Mouse (Mus musculus) spleen, postnatal 4 days (tissue): ENCODE results near the gene Sys1.

ENCODE experiments used
- DNase-seq, 2 experiments: peaks; one replicate each; pipeline ENCODE4 v3.0.0; 2022; ENCODE audit warnings: low spot score in 2 of 2

Gene Sys1

GRCm38 (mm10) chr2:164434681-164435080 lies 22.1 kb upstream of the Sys1 start:
- DNase-seq = no peak

- no peak for DNase-seq
These were observed 21.3 kb upstream of the Sys1 start for GRCm38 (mm10) chr2:164435216-164436090.

- no peak for DNase-seq
These were observed 20.4 kb upstream of the Sys1 start for GRCm38 (mm10) chr2:164436215-164436913.

DNA sequence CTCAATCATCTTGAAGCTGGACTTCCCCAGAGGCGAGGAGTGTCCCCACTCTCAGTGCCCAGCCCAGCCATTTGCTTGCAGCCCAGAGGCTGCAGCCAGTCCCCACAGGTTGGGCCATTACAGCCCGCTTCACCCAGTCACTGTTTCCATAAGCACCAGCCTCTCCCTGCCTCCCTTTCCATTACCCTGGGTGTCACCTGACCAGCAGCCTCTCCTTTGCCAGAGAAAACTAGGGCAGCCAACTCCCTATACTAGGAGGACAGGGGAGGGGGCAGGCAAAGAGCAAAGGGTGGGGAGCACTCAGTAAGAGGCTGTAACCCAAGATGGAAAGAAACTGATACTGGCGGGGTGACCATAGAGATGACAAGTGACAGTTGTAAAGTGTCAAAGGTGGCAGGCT lies 19.8 kb upstream of the Sys1 start:
- DNase-seq = no peak

DNA sequence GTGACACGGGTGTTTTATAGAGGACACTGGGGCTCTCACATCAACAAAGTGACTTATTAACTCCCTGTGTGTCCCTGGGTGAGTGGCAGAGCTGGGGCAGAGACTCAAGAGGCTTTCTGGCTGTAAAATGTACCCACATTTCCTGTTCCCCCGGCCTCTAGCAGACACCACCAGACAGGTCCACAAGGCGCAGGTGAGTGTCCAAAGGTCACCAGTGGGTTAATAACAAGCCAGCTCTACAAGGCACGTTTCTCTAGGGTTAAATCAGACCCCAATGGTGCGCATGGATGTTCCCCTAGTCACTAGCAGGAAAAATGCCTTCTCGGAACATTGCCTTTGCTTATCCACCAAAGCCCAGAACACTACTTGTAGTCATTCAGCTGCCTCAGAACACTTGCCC lies 19.1 kb upstream of the Sys1 start:
- DNase-seq = no peak

DNA sequence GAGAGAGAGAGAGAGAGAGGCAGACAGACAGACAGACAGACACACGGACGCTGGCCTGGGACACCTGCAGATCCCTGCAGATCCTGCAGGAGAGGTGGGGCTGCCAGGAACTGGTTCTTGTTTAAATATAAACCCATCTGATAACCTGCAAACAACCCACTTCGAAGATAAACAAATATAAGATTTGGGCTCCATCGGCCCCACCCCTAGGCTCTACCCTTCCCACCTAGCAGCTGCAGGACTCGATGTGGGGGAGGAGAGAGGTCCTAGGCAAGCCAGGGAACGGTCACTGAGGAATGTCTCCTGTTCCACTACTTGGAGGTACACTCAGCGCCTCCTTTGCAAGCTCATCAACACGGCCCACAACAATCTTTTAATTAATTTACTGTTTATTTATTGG lies 18.5 kb upstream of the Sys1 start:
- no peak for DNase-seq

- DNase-seq = no peak
These were observed 17.8 kb upstream of the Sys1 start for GRCm38 (mm10) chr2:164439001-164439421.

- DNase-seq = no peak
These were observed 16.4 kb upstream of the Sys1 start for GRCm38 (mm10) chr2:164440314-164440713.

DNA sequence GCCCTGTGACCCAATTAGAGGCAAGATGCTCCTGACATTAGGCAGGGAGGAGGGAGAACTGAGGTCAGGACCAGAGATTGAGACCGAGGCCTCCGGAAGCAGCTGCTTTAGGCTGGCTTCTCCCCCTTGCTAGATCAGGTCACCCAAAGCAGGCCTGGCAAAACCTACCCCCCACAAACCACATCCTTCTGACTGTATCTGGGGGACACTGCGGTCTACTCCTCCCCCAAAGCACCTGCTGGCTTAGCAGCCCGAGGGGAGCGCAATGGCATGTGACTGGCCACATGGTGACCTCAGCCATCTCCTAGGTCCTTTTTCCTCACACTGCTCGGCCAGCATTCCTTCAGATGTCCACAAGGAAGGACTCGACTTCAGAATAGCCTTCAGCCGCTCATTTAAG lies 15.6 kb upstream of the Sys1 start:
- peak; percentile 55 to 73 for DNase-seq

DNA sequence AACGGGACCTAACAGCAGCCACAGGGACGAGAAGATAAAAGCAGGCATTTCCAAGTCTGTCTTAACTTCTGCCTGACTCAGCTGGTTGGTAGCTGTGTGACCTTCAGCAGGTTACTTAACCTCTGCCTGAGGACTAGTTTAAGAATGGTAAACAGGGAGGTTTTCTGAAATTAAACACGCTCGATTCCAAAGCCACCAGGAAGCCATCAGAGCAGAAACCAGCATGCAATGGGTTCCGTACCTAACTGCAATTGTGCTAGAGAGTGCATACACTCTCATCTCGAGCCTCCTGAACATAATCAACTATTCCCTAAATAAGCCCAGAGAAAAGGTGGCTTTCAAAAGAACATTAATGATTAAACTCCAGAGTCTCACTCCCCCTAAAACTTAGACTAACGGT lies 15.0 kb upstream of the Sys1 start:
- no peak for DNase-seq

GRCm38 (mm10) chr2:164442315-164443050 lies 14.3 kb upstream of the Sys1 start:
- no peak for DNase-seq

DNA sequence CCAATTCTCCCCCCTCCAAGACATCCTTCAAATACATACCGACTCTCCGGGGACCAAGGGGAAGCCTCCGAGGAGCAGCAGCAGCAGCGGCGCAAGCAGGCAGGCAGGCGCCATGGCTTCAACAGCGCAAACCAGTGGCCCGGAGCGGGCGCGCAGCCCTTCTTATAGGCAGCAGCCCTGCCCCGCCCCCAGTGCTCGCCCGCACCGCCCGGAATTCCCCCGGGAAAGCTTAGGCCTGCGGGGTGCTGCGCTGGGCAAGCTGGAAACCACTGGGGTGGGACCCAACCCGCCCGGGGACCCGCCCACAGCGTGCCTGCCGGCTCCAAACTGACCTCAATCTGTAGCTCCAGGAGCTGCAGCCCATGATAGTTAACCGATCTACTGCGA lies 13.7 kb upstream of the Sys1 start:
- DNase-seq = peak; percentile 69 to 87

GRCm38 (mm10) chr2:164443460-164444000 lies 13.2 kb upstream of the Sys1 start, which contains the start of gene Sdc4:
TSS of gene Sdc4 (minus strand) at chr2:164443887.
- no peak for DNase-seq

DNA sequence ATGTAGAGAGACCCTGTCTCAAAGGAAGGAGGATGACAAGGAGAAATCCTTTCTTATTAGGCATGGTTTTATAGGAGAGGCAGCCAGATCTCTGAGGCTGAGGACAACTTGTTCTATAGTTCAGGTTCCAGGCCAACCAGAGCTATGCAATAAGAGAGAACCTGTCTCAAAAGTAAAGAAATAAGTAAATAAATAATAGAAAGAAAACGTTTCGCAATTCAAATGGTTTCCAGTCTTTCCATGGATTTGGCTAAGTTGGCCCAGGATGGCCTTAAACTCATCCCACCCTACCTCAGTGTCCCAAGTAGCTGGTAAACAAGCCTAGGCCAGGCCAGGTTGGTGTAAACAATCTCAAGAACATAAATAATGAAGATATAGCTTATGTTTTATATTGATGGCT lies 12.1 kb upstream of the Sys1 start:
- no peak for DNase-seq

GRCm38 (mm10) chr2:164445399-164446085 lies 11.2 kb upstream of the Sys1 start:
- no peak for DNase-seq

- no peak for DNase-seq
These were observed 10.7 kb upstream of the Sys1 start for GRCm38 (mm10) chr2:164446086-164446469.

GRCm38 (mm10) chr2:164448140-164448539 lies 8.6 kb upstream of the Sys1 start:
- DNase-seq = no peak

- DNase-seq = no peak
These were observed 7.8 kb upstream of the Sys1 start for GRCm38 (mm10) chr2:164448921-164449320.

- no peak for DNase-seq
These were observed 7.3 kb upstream of the Sys1 start for GRCm38 (mm10) chr2:164449341-164450042.

DNA sequence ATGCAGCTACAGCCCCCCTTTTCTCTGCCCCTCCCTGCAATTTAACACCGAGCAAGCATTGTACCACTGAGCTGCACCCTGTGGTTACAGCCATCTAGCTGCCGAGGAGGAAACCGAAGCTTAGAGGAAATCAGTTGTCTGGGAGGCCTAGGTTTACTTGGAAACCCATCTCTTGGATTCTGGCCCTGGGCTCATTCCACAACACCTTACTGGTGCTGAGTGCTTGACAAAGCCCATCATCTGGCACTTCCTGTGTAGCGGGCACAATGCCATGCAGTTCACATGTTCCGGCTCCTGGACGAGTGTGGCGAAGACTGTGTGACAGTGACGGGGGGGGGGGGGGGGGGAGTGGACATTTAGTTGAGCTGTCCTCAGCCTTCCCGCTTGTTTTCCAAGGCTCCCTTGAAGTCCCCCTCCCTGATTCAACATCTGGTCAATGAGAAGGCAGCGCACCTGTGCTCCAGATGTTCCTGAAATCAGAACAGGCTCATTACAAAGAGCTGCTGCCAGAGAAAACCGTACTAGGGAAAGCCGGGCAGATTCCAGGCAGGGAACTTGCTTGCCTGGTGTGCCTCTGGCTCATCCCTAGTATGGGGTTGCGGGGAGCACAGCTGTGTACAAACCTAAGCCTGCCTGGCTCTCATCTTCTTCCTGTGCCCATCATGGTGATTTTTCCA lies 4.6 kb upstream of the Sys1 start:
- DNase-seq = no peak
